Mouse (Mus musculus) R1 (cell line): ENCODE measurements around the gene Fzd4.

Experiments used
- DNase-seq: peaks from one replicate; pipeline ENCODE4 v3.0.0-alpha.2; 2018; ENCODE audit warnings: low read depth, low spot score

Gene Fzd4

GRCm38 (mm10) chr7:89425803-89426725 is 21.9 kb downstream of the Fzd4 start:
- DNase-seq = no peak

DNA sequence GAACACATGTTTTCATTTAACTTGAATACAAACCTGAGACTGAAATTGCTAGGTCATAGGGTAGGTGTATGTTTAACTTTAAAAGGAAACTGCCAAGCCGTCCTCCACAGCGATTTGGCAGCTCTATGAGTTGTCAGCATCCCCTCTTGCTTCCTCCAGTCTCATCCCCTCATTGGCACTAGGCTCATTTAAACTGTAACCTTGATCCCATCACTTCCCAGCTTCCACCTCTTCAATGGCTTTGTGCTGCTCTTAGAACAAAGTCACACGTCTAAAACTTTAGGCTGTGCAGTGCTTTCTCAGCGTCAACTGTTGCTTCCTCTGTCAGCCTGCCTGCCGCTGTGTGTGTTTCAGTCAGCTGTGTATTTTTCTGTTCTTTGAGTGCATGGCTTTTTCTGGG is 22.9 kb downstream of the Fzd4 start:
- no peak for DNase-seq

GRCm38 (mm10) chr7:89428804-89429203 is 24.6 kb downstream of the Fzd4 start:
- no peak for DNase-seq

DNA sequence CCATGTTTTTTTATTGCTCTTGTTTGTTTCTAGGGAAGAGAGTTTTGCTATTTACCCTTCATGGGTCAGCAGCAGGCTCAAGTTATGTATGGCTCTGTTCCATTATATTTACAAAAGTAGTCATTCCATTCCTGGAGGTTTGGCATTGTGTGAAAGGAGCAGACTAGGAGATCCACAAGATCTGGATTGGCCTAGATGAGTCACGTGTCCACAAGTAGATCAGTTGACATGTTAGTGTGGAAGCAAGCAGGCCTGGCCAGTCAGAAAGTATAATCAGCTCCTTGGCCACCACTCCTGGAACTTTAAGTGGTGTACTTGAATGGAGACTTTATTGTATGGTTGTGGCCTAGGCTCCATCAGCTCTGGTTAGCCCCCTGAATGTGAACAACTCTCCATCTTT is 25.2 kb downstream of the Fzd4 start:
- DNase-seq = no peak

DNA sequence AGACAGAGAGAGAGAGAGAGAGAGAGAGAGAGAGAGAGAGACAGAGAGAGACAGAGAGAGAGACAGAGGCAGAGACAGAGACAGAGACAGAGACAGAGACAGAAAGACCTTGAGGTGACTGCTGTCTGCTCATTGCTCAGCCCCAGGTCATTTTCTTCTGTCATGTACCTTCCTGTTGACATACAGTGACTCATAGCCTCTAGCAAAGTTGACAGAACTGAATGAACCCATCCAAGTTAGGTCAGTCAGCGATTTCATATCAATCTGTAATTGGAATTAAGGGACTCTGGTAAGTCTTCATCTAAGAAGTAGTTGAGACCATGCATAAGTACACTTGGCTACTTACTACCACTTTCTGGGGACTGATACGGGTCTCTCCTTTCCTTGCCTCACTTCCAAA is 27.0 kb downstream of the Fzd4 start:
- DNase-seq = no peak

DNA sequence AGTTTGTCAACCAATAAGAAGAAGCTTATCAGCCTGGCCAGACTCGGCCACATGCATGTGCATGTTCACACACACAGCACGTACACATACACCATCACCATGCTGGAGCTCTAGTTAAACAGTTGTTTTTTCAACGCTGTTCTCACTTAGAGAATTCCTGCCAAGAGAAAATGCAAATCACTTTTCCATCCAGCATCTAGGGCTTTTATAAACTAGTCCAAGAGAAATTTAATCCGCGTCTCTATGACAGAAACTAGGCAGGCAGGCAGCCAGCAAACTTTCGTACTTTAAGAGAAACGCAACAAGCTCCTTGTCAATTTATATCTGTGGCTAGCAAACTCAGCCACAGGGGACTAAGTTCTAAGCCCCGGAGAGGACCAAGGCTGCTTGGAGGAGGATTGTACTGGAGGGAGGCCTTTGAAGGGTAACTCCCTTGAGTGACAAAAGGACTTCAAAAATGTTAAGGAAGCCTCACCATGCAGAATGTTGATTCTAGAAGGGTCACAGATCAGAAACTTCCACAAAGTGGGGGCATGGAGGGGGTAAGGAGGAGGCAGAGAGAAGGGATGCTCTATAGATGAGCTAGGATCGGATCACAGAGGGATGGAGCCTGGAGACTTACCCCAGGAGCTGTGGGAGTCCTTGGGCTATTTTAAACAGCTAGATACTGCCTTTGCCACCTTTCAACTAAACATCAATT is 29.2 kb downstream of the Fzd4 start:
- DNase-seq = no peak

GRCm38 (mm10) chr7:89433893-89434616 is 29.9 kb downstream of the Fzd4 start:
- DNase-seq = peak; percentile 50

- DNase-seq = no peak
Measured at GRCm38 (mm10) chr7:89436404-89436803, 32.2 kb downstream of the Fzd4 start.

DNA sequence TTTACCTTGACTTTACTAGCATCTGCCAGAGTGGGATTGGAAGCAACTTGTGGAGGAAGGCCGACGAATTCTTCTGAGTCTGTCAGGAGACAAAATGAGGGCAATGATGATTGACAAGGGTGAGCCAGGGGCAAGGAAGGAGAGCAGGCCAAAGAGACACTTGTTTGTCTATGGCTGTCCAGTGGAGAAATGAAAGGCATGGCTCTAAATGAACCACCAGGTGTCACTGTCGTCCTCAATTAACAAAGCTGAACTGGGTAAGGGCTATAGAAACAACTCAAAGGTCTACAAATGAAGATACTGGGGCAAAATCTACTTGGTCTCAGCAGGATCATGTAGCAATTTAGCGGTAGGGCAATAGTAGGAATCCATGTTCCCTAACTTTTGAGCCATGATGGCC is 33.4 kb downstream of the Fzd4 start:
- DNase-seq = peak; percentile 59

DNA sequence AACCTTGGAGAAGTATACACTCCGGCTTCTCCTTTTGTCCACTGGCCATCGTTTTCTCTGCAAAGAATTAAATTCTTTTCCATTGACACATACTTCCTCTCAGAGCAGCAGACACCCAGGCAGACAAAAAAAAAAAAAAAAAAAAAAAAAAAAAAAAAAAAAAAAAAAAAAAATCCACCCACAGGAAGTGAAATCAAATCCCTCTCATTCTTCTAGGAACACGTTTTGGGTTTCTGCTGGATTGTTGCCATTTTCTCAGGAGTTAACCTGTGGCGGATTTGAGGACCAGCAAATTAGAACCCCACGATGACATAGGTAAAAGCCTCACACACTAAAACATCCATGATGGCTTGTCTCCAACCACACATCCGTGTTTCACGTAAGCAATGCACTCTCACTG is 37.1 kb downstream of the Fzd4 start:
- DNase-seq = no peak

DNA sequence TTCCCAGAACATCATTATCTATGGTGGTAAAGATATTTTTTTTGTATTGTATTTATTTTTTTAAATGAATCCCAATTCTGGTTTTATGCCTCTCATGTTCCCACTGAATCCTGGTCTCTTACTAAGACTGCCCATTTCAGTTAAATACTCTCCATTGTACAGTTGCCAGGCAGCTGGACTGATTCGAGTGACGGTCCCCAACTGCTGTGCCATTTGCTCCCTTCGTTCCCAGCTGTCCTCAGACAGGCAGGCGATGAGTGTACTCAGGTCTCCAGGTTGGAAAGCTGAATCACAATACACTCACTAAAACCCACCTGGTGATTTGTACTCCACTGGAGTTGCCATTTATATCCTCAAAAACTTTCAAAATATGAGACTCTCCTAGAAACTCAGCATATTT is 38.1 kb downstream of the Fzd4 start:
- DNase-seq = no peak

DNA sequence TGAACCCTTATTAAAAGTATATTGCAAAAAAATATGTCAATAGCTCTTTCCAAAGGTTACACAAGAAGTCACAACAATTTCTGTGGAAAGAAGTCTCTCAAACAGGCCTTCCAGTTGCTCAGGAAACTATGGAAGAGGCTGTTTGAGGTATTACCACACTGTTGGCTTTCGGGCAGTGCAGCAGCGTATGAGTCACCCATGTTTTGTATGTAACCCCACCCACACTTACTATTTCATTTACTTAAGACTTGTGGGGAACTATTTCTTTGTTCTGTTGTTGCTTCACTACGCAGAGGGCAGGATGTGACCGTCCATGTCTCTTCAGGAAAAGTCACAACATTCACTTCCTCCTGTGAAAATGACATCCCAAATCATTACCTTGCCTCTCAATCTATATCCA is 41.0 kb downstream of the Fzd4 start:
- DNase-seq = no peak

DNA sequence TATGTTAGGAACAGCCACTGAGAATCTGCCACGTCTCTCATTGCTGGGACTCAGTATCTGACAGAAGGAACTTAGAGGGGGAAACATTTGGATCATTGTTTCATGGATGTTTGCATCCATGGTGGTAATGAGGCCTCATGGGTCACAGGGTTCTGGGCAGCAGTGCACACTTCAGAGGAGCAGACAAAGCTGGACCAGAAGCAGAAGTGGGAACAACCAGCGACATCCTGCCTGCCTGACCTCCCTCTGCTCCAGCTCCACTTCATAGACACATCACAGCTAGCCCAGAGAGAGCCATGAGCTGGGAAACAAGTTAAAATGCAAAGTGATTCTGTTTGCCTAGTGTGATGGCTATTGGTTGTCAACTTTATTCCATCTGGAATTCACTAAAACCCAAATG is 46.2 kb downstream of the Fzd4 start:
- DNase-seq = no peak

DNA sequence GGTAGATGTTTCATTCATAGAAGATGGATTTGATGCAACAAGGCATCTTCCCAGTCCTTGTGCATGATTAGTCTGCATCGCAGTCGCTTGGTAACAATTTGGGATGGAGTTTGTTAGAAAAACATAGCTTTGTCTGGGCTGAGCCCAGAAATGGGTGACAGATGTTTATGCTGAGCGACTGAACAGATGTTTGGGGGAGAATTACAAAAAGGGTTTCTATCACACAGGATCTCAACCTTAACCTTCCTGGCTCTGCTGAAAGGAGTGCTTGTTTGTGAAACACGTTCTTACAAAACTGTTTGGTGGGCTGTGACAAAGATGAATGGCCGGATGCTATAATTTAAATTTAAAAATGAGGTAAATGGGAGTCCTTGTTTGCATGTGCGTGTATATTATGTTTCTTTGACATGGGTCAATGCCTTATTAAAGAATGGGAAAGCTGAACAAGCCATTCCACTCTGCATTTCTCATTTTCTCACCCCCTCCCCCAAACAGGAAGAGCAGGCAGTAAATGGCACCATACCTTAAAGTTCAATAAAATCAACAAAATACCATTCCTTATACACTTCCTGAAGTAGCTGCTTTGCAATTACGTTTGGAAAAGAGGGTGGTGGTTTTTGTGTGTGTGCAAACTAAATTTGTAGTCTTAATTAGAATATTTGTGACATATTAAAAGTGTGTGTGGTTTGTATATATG is 52.4 kb downstream of the Fzd4 start:
- DNase-seq = no peak

GRCm38 (mm10) chr7:89459691-89460090 is 55.5 kb downstream of the Fzd4 start:
- no peak for DNase-seq

- DNase-seq = no peak
Measured at GRCm38 (mm10) chr7:89460911-89461310, 56.8 kb downstream of the Fzd4 start.

- DNase-seq = no peak
Measured at GRCm38 (mm10) chr7:89461351-89461750, 57.2 kb downstream of the Fzd4 start.
